Mouse (Mus musculus) neural tube, embryonic 11.5 days (tissue): ENCODE measurements at regions not wholly inside any gene's neighbourhood (a gene's known extent, or its start where the extent isn't known, plus 50 kb on each side); places are given as distances from the start of the nearest gene placed in this dataset.

Source experiments
- ATAC-seq: fragments of 200-750 bp; cut with Nextera tagmentation; 2 replicates; pipeline ENCODE4 v1.8.0; 2017; ENCODE audit warnings: moderate number of reproducible peaks, mild to moderate bottlenecking, moderate TSS enrichment, moderate library complexity; ENCODE audit not compliant: insufficient read depth, low FRiP score, low TSS enrichment
- DNase-seq: peaks from one replicate; pipeline ENCODE4 v3.0.0-alpha.2; 2015; ENCODE audit warnings: low spot score
- H3K27ac ChIP-seq: fragments of 300-500 bp; sonication (generic); 2 replicates; pipeline ENCODE4 v1.5.1; 2014; ENCODE audit warnings: low read depth, mild to moderate bottlenecking, low read length
- H3K27me3 ChIP-seq: fragments of 300-500 bp; sonication (generic); 2 replicates; pipeline ENCODE4 v1.6.1; 2014; ENCODE audit warnings: mild to moderate bottlenecking, low read length, mixed read lengths; ENCODE audit not compliant: control insufficient read depth, insufficient read depth
- H3K36me3 ChIP-seq: fragments of 300-500 bp; sonication (generic); 2 replicates; pipeline ENCODE4 v1.6.1; 2014; ENCODE audit warnings: mild to moderate bottlenecking, low read length, moderate library complexity, mixed read lengths; ENCODE audit not compliant: control insufficient read depth, insufficient read depth
- H3K4me1 ChIP-seq: fragments of 300-500 bp; sonication (generic); 2 replicates; pipeline ENCODE4 v1.6.1; 2014; ENCODE audit warnings: low read length, mixed read lengths; ENCODE audit not compliant: control insufficient read depth, insufficient read depth
- H3K4me2 ChIP-seq: fragments of 300-500 bp; sonication (generic); 2 replicates; pipeline ENCODE4 v1.6.1; 2014; ENCODE audit warnings: low read depth, mild to moderate bottlenecking, moderate library complexity
- H3K4me3 ChIP-seq: fragments of 300-500 bp; sonication (generic); 2 replicates; pipeline ENCODE4 v1.5.1; 2014; ENCODE audit warnings: low read depth, low read length
- H3K9ac ChIP-seq: fragments of 300-500 bp; sonication (generic); 2 replicates; pipeline ENCODE4 v1.6.1; 2014; ENCODE audit warnings: mild to moderate bottlenecking, low read length
- H3K9me3 ChIP-seq: fragments of 300-500 bp; sonication (generic); 2 replicates; pipeline ENCODE4 v1.6.1; 2016; ENCODE audit warnings: low read length; ENCODE audit not compliant: control insufficient read depth
- WGBS: fragments of 180-500 bp; shearing (Covaris S2); extraction: QIAGEN DNeasy Blood & Tissue Kit; methylation state at CpG from one replicate; pipeline ENCODE4 v1.1.7; 2014; 5-methylcytosine and 5-hydroxymethylcytosine counted together

GRCm38 (mm10) chr13:80689871-80690270 is 193.3 kb upstream of the Arrdc3 start:
- no peak overlapping the region for H3K4me3 ChIP-seq
- H3K9me3 ChIP-seq, result no peaks in the 10 kb centered on the region
- H3K27me3 ChIP-seq, result no peaks in the 10 kb centered on the region
- no peaks in the 10 kb centered on the region for H3K36me3 ChIP-seq
- H3K4me2 ChIP-seq, result no peak overlapping the region
- no peak overlapping the region for H3K9ac ChIP-seq
- H3K27ac ChIP-seq, result no peak overlapping the region
- H3K4me1 ChIP-seq, result no peaks in the 10 kb centered on the region
- DNase-seq, result no peak
- ATAC-seq, result no peak

GRCm38 (mm10) chr13:80690654-80691386 is 192.4 kb upstream of the Arrdc3 start:
- Histone ChIP-seq H3K9ac (no peak overlapping the region), H3K36me3 (no peaks in the 10 kb centered on the region), H3K4me2 (no peak overlapping the region), H3K27ac (no peak overlapping the region), H3K4me1 (no peaks in the 10 kb centered on the region), H3K27me3 (no peaks in the 10 kb centered on the region), H3K4me3 (no peak overlapping the region), H3K9me3 (no peaks in the 10 kb centered on the region)
- 74% methylated on average over 4 of the region's 4 CpGs for WGBS
- no peak for ATAC-seq
- no peak for DNase-seq

GRCm38 (mm10) chr13:80695549-80696150 is 187.5 kb upstream of the Arrdc3 start:
- H3K9me3 ChIP-seq, result no peaks in the 10 kb centered on the region

GRCm38 (mm10) chr13:80709531-80710306 is 173.5 kb upstream of the Arrdc3 start:
- no peaks in the 10 kb centered on the region for H3K27me3 ChIP-seq

More at GRCm38 (mm10) chr13:80695549-80696150, 187.5 kb upstream of the Arrdc3 start:
- DNase-seq, result no peak
- no peak overlapping the region for H3K27ac ChIP-seq
- no peak for ATAC-seq
- H3K9ac ChIP-seq, result no peak overlapping the region
- H3K36me3 ChIP-seq, result no peaks in the 10 kb centered on the region
- no peak overlapping the region for H3K4me3 ChIP-seq
- H3K27me3 ChIP-seq, result no peaks in the 10 kb centered on the region
- no peak overlapping the region for H3K4me2 ChIP-seq
- H3K4me1 ChIP-seq, result no peaks in the 10 kb centered on the region
- 63% methylated on average over 1 of the region's 1 CpGs for WGBS

GRCm38 (mm10) chr13:80719313-80719712 is 163.9 kb upstream of the Arrdc3 start:
- Histone ChIP-seq H3K4me3 (no peak overlapping the region), H3K27me3 (no peaks in the 10 kb centered on the region), H3K4me2 (no peak overlapping the region), H3K9me3 (no peaks in the 10 kb centered on the region), H3K4me1 (no peaks in the 10 kb centered on the region), H3K27ac (no peak overlapping the region), H3K36me3 (no peaks in the 10 kb centered on the region), H3K9ac (no peak overlapping the region)
- ATAC-seq (no peak), DNase-seq (no peak)
- 67% methylated on average over 3 of the region's 3 CpGs for WGBS

More at GRCm38 (mm10) chr13:80709531-80710306, 173.5 kb upstream of the Arrdc3 start:
- 70% methylated on average over 9 of the region's 9 CpGs for WGBS
- Histone ChIP-seq H3K36me3 (no peaks in the 10 kb centered on the region), H3K27ac (no peak overlapping the region), H3K4me3 (no peak overlapping the region), H3K9ac (no peak overlapping the region), H3K9me3 (no peaks in the 10 kb centered on the region), H3K4me2 (no peak overlapping the region), H3K4me1 (no peaks in the 10 kb centered on the region)
- ATAC-seq (no peak), DNase-seq (no peak)

- Histone ChIP-seq H3K4me1 (no peaks in the 10 kb centered on the region), H3K27me3 (no peaks in the 10 kb centered on the region), H3K9ac (no peak overlapping the region), H3K4me3 (no peak overlapping the region), H3K4me2 (no peak overlapping the region), H3K9me3 (no peaks in the 10 kb centered on the region), H3K27ac (no peak overlapping the region), H3K36me3 (no peaks in the 10 kb centered on the region)
- WGBS, result 51% methylated on average over 4 of the region's 4 CpGs
- DNase-seq (no peak), ATAC-seq (0 out of 2 replicates have a peak, but pooled peaks have one; percentile 23)
These were observed 159.8 kb upstream of the Arrdc3 start for GRCm38 (mm10) chr13:80723215-80724006.

- DNase-seq, result no peak
- Histone ChIP-seq H3K4me3 (no peak overlapping the region), H3K36me3 (no peaks in the 10 kb centered on the region), H3K27me3 (no peaks in the 10 kb centered on the region), H3K9ac (no peak overlapping the region), H3K27ac (no peak overlapping the region), H3K4me1 (no peaks in the 10 kb centered on the region), H3K4me2 (no peak overlapping the region), H3K9me3 (no peaks in the 10 kb centered on the region)
- WGBS, result 89% methylated on average over 5 of the region's 5 CpGs
- no peak for ATAC-seq
These were observed 154.0 kb upstream of the Arrdc3 start for GRCm38 (mm10) chr13:80729202-80729601.

- ATAC-seq, result no peak
- Histone ChIP-seq H3K36me3 (no peaks in the 10 kb centered on the region), H3K9ac (no peak overlapping the region), H3K27ac (no peak overlapping the region), H3K9me3 (no peaks in the 10 kb centered on the region), H3K27me3 (no peaks in the 10 kb centered on the region), H3K4me3 (no peak overlapping the region), H3K4me2 (no peak overlapping the region), H3K4me1 (no peaks in the 10 kb centered on the region)
- WGBS, result 76% methylated on average over 2 of the region's 2 CpGs
- DNase-seq, result no peak
These were observed 137.2 kb upstream of the Arrdc3 start for GRCm38 (mm10) chr13:80745991-80746390.
